Mouse (Mus musculus): ENCODE measurements around the gene Plcg2. TPM values are rescaled to one million over a fixed set of nuclear protein-coding genes. Genes with fewer than 3 reads are reported as not detected.

Plcg2 gene
- polyA plus RNA-seq, 1 experiment from 2014 or later: 0.85 TPM

- no peaks in the 10 kb centered on the region for H3K36me3 ChIP-seq (ENCODE audit: control insufficient read depth, insufficient read depth)
- 83% methylated on average over 5 of the region's 5 CpGs for WGBS
- no peak overlapping the region for H3K4me2 ChIP-seq (ENCODE audit: low read length)
- no peaks in the 10 kb centered on the region for H3K4me1 ChIP-seq (replicated peaks; ENCODE audit: control insufficient read depth, insufficient read depth, low read length)
- no peak overlapping the region for H3K4me3 ChIP-seq (replicated peaks; ENCODE audit: low read length)
- H3K9me3 ChIP-seq (ENCODE audit: control insufficient read depth, low read length): no peaks in the 10 kb centered on the region
- H3K27me3 ChIP-seq (replicated peaks; ENCODE audit: control insufficient read depth, insufficient read depth, low read length): no peaks in the 10 kb centered on the region
- no peak overlapping the region for H3K27ac ChIP-seq (ENCODE audit: low read length)
- no peak overlapping the region for H3K9ac ChIP-seq (replicated peaks; ENCODE audit: low read depth, low read length)
- no peak for ATAC-seq
These were observed 95.8 kb downstream of the Plcg2 start for GRCm38 (mm10) chr8:117593862-117594261.

DNA sequence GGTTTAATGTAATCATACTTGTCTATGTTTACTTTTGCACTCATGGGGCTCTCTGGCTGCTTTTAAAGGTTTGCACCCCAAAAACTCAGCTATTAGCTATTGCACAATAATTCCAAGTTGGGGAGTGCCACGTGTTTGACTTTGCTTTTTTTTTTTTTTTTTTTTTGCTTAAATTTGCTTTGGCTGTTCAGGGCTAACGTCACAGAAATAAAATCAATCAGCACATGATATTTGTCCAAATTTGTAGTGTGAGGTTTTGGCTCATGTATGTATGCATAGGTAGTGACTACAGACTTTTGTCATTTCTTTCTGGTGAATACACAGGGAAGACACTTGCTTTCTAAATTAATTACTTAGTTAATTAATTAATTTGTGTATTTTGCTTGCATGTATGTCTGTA, 96.9 kb downstream of the Plcg2 start:
- H3K36me3 ChIP-seq (ENCODE audit: control insufficient read depth, insufficient read depth): no peaks in the 10 kb centered on the region
- 80% methylated on average over 2 of the region's 2 CpGs for WGBS
- no peak for ATAC-seq

DNA sequence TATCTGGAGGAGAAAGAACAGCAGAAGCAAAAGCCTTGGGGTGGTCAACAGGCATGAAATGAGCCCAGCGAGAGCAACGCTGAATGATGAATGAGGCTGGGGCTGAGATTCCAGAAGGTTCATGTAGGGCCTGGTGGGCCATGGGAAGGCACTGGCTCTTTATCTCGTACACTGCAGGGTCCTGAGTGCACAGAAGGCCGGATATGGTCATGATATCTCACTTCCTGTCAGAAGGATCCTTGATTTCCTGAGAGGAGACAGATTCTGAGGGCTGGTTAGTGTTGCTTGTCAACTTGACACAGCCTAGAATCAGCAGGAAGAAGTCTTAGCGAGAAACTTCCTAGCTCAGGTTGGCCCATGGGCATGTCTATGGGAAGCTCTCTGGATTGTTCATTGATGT, 98.7 kb downstream of the Plcg2 start:
- WGBS: 90% methylated on average over 5 of the region's 5 CpGs
- no peaks in the 10 kb centered on the region for H3K36me3 ChIP-seq (ENCODE audit: control insufficient read depth, insufficient read depth)
- H3K9me3 ChIP-seq (ENCODE audit: control insufficient read depth, low read length): no peaks in the 10 kb centered on the region
- no peak for ATAC-seq
- H3K9ac ChIP-seq (replicated peaks; ENCODE audit: low read depth, low read length): no peak overlapping the region
- no peak overlapping the region for H3K4me2 ChIP-seq (ENCODE audit: low read length)
- no peaks in the 10 kb centered on the region for H3K27me3 ChIP-seq (replicated peaks; ENCODE audit: control insufficient read depth, insufficient read depth, low read length)
- no peak overlapping the region for H3K27ac ChIP-seq (ENCODE audit: low read length)
- H3K4me3 ChIP-seq (replicated peaks; ENCODE audit: low read length): no peak overlapping the region
- H3K4me1 ChIP-seq (replicated peaks; ENCODE audit: control insufficient read depth, insufficient read depth, low read length): no peaks in the 10 kb centered on the region

More for the DNA sequence above, 96.9 kb downstream of the Plcg2 start:
- H3K9ac ChIP-seq (replicated peaks; ENCODE audit: low read depth, low read length): no peak overlapping the region
- no peaks in the 10 kb centered on the region for H3K9me3 ChIP-seq (ENCODE audit: control insufficient read depth, low read length)
- H3K27me3 ChIP-seq (replicated peaks; ENCODE audit: control insufficient read depth, insufficient read depth, low read length): no peaks in the 10 kb centered on the region
- H3K27ac ChIP-seq (ENCODE audit: low read length): no peak overlapping the region
- no peak overlapping the region for H3K4me2 ChIP-seq (ENCODE audit: low read length)
- no peak overlapping the region for H3K4me3 ChIP-seq (replicated peaks; ENCODE audit: low read length)
- no peaks in the 10 kb centered on the region for H3K4me1 ChIP-seq (replicated peaks; ENCODE audit: control insufficient read depth, insufficient read depth, low read length)

GRCm38 (mm10) chr8:117600839-117601238, 102.7 kb downstream of the Plcg2 start:
- no peak overlapping the region for H3K27ac ChIP-seq (ENCODE audit: low read length)
- no peaks in the 10 kb centered on the region for H3K4me1 ChIP-seq (replicated peaks; ENCODE audit: control insufficient read depth, insufficient read depth, low read length)
- H3K36me3 ChIP-seq (ENCODE audit: control insufficient read depth, insufficient read depth): no peaks in the 10 kb centered on the region
- ATAC-seq: no peak
- WGBS: 74% methylated on average over 13 of the region's 13 CpGs
- no peak overlapping the region for H3K4me3 ChIP-seq (replicated peaks; ENCODE audit: low read length)
- H3K9ac ChIP-seq (replicated peaks; ENCODE audit: low read depth, low read length): no peak overlapping the region
- H3K27me3 ChIP-seq (replicated peaks; ENCODE audit: control insufficient read depth, insufficient read depth, low read length): no peaks in the 10 kb centered on the region
- H3K4me2 ChIP-seq (ENCODE audit: low read length): no peak overlapping the region
- no peaks in the 10 kb centered on the region for H3K9me3 ChIP-seq (ENCODE audit: control insufficient read depth, low read length)

GRCm38 (mm10) chr8:117604101-117604500, 106.0 kb downstream of the Plcg2 start:
- Histone ChIP-seq H3K36me3 (ENCODE audit: control insufficient read depth, insufficient read depth) (no peaks in the 10 kb centered on the region), H3K27ac (ENCODE audit: low read length) (no peak overlapping the region), H3K4me1 (replicated peaks; ENCODE audit: control insufficient read depth, insufficient read depth, low read length) (no peaks in the 10 kb centered on the region), H3K9ac (replicated peaks; ENCODE audit: low read depth, low read length) (no peak overlapping the region), H3K4me3 (replicated peaks; ENCODE audit: low read length) (no peak overlapping the region), H3K27me3 (replicated peaks; ENCODE audit: control insufficient read depth, insufficient read depth, low read length) (no peaks in the 10 kb centered on the region), H3K4me2 (ENCODE audit: low read length) (no peak overlapping the region), H3K9me3 (ENCODE audit: control insufficient read depth, low read length) (no peaks in the 10 kb centered on the region)
- WGBS: 85% methylated on average over 12 of the region's 12 CpGs
- no peak for ATAC-seq

GRCm38 (mm10) chr8:117604671-117605070, 106.6 kb downstream of the Plcg2 start:
- WGBS: 90% methylated on average over 14 of the region's 14 CpGs
- Histone ChIP-seq H3K9ac (replicated peaks; ENCODE audit: low read depth, low read length) (no peak overlapping the region), H3K36me3 (ENCODE audit: control insufficient read depth, insufficient read depth) (no peaks in the 10 kb centered on the region), H3K4me3 (replicated peaks; ENCODE audit: low read length) (no peak overlapping the region), H3K27me3 (replicated peaks; ENCODE audit: control insufficient read depth, insufficient read depth, low read length) (no peaks in the 10 kb centered on the region), H3K4me1 (replicated peaks; ENCODE audit: control insufficient read depth, insufficient read depth, low read length) (no peaks in the 10 kb centered on the region), H3K4me2 (ENCODE audit: low read length) (no peak overlapping the region), H3K27ac (ENCODE audit: low read length) (no peak overlapping the region), H3K9me3 (ENCODE audit: control insufficient read depth, low read length) (no peaks in the 10 kb centered on the region)
- no peak for ATAC-seq

DNA sequence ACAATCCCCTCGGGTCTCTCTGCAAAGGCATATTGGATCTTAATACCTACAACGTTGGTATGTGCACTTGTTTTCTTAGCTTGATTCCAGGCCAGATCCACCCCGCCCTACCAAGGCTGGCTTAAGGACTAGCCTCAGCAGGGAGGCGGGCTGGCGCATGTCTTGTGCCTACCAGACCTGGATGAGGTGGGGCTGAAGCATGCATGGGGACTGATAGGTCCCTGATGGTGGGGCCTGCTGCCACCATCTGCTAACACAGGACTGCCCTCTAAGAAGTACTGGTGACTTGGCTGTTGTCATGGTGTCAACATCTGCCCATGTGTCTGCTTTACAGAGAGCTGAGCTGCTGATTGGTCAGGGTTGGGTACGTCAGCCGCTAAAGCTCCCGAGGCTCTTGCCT, 107.1 kb downstream of the Plcg2 start:
- H3K9ac ChIP-seq (replicated peaks; ENCODE audit: low read depth, low read length): no peak overlapping the region
- no peaks in the 10 kb centered on the region for H3K9me3 ChIP-seq (ENCODE audit: control insufficient read depth, low read length)
- H3K4me1 ChIP-seq (replicated peaks; ENCODE audit: control insufficient read depth, insufficient read depth, low read length): no peaks in the 10 kb centered on the region
- no peaks in the 10 kb centered on the region for H3K36me3 ChIP-seq (ENCODE audit: control insufficient read depth, insufficient read depth)
- H3K27me3 ChIP-seq (replicated peaks; ENCODE audit: control insufficient read depth, insufficient read depth, low read length): no peaks in the 10 kb centered on the region
- no peak overlapping the region for H3K4me2 ChIP-seq (ENCODE audit: low read length)
- WGBS: 92% methylated on average over 8 of the region's 8 CpGs
- no peak for ATAC-seq
- H3K27ac ChIP-seq (ENCODE audit: low read length): no peak overlapping the region
- no peak overlapping the region for H3K4me3 ChIP-seq (replicated peaks; ENCODE audit: low read length)

GRCm38 (mm10) chr8:117610506-117610905, 112.4 kb downstream of the Plcg2 start:
- WGBS: 94% methylated on average over 10 of the region's 10 CpGs
- Histone ChIP-seq H3K27ac (ENCODE audit: low read length) (no peak overlapping the region), H3K27me3 (replicated peaks; ENCODE audit: control insufficient read depth, insufficient read depth, low read length) (no peaks in the 10 kb centered on the region), H3K4me1 (replicated peaks; ENCODE audit: control insufficient read depth, insufficient read depth, low read length) (no peaks in the 10 kb centered on the region), H3K36me3 (ENCODE audit: control insufficient read depth, insufficient read depth) (no peaks in the 10 kb centered on the region), H3K4me3 (replicated peaks; ENCODE audit: low read length) (no peak overlapping the region), H3K4me2 (ENCODE audit: low read length) (no peak overlapping the region), H3K9me3 (ENCODE audit: control insufficient read depth, low read length) (0 out of 2 replicates have a peak, but pooled peaks cover under 1% of the 10 kb centered on the region), H3K9ac (replicated peaks; ENCODE audit: low read depth, low read length) (no peak overlapping the region)
- ATAC-seq: no peak

DNA sequence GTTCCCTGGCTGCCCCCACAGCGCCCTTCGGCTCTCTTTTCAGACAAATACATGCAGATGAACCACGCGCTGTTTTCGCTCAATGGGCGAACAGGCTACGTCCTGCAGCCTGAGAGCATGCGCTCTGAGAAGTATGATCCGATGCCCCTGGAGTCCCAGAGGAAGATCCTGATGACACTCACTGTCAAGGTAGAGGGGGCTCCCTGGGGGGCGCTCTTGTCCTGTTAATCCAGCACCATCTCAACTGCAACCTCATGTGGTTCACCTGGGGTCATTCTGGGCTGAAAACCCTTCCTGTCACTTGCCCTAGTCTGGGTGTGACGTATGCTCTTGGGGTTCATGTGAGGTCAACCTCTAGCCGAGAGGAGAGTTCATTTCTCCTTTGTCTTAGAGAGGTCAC, 114.8 kb downstream of the Plcg2 start:
- no peaks in the 10 kb centered on the region for H3K36me3 ChIP-seq (ENCODE audit: control insufficient read depth, insufficient read depth)
- no peak overlapping the region for H3K4me3 ChIP-seq (replicated peaks; ENCODE audit: low read length)
- no peak overlapping the region for H3K9ac ChIP-seq (replicated peaks; ENCODE audit: low read depth, low read length)
- H3K27me3 ChIP-seq (replicated peaks; ENCODE audit: control insufficient read depth, insufficient read depth, low read length): no peaks in the 10 kb centered on the region
- 0 out of 2 replicates have a peak, but pooled peaks cover 3% of the 10 kb centered on the region for H3K9me3 ChIP-seq (ENCODE audit: control insufficient read depth, low read length)
- no peak overlapping the region for H3K4me2 ChIP-seq (ENCODE audit: low read length)
- no peak for ATAC-seq
- H3K4me1 ChIP-seq (replicated peaks; ENCODE audit: control insufficient read depth, insufficient read depth, low read length): no peaks in the 10 kb centered on the region
- no peak overlapping the region for H3K27ac ChIP-seq (ENCODE audit: low read length)
- 80% methylated on average over 12 of the region's 12 CpGs for WGBS
